ENCODE assay signal across 8 mouse cellular contexts in genomic region chr4:59547136-59547889, GRCm38 (mm10). TPM values are rescaled to one million over a fixed set of nuclear protein-coding genes. Genes with fewer than 3 reads are reported as not detected.
DNase-seq lines count a peak whose midpoint lies in the region; ATAC-seq and TF ChIP-seq lines count a peak whose summit lies in the region.

No protein-coding gene starts in this region.

- peak overlapping the region; percentile 51 for H3K4me2 ChIP-seq in intestine, embryonic 16.5 days (ENCODE audit: low read depth, low read length)

- TF ChIP-seq POLR2A in MEL (IDR thresholded peaks at IDR 0.05; ENCODE audit: control insufficient read depth in 1 of 2, insufficient read depth in 1 of 2, low read depth in 1 of 2, low read length in 2 of 2, poor library complexity in 1 of 2), result no peak
- TF ChIP-seq POLR2A in embryonic fibroblast, embryonic 13.5 days (IDR thresholded peaks at IDR 0.05; ENCODE audit: low read depth, low read length), result no peak
- TF ChIP-seq POLR2A in testis, adult 2 months (IDR thresholded peaks at IDR 0.05; ENCODE audit: control insufficient read depth, low read depth, low read length), result no peak

- TF ChIP-seq CTCF in C2C12 (IDR thresholded peaks at IDR 0.05; ENCODE audit: control insufficient read depth, insufficient read depth, insufficient read length) (no peak), MEL (IDR thresholded peaks at IDR 0.05 in 2 of 3, conservative IDR thresholded peaks at IDR 0.05 in 1 of 3; ENCODE audit: control insufficient read depth in 1 of 3, insufficient read depth in 1 of 3, low read depth in 2 of 3, low read length in 3 of 3, poor library complexity in 1 of 3, severe bottlenecking in 1 of 3) (no peak)
- no peak for TF ChIP-seq CTCF in embryonic fibroblast, embryonic 13.5 days (IDR thresholded peaks at IDR 0.05; ENCODE audit: borderline replicate concordance, insufficient read depth, low read length)
- no peak for TF ChIP-seq CTCF in testis, adult 2 months (IDR thresholded peaks at IDR 0.05; ENCODE audit: control insufficient read depth, insufficient read depth, insufficient replicate concordance, low read depth, low read length)

- peak overlapping the region; percentile 28 for H3ac ChIP-seq in C2C12 (ENCODE audit: control insufficient read depth, insufficient read length, low read depth)

- H3K9me3 ChIP-seq in MEL (replicated peaks; ENCODE audit: insufficient read depth, low read length), result no peaks in the 10 kb centered on the region
- no peaks in the 10 kb centered on the region for H3K9me3 ChIP-seq in intestine, embryonic 16.5 days (ENCODE audit: control insufficient read depth, low read length)

- WGBS in intestine, embryonic 16.5 days, result 15% methylated on average over 11 of the region's 11 CpGs

- H3K4me3 ChIP-seq in C2C12 (ENCODE audit: insufficient read depth, poor library complexity, severe bottlenecking), result peak overlapping the region; percentile 78
- H3K4me3 ChIP-seq in MEL (ENCODE audit: control insufficient read depth in 1 of 2, insufficient read depth in 1 of 2, low read depth in 2 of 2, low read length in 2 of 2), result peak overlapping the region; percentile 90 to 98
- peak overlapping the region; percentile 85 for H3K4me3 ChIP-seq in embryonic fibroblast, embryonic 13.5 days (ENCODE audit: insufficient read depth, low read length)
- H3K4me3 ChIP-seq in intestine, embryonic 16.5 days (ENCODE audit: low read length), result peak overlapping the region; percentile 93
- H3K4me3 ChIP-seq in testis, adult 2 months (ENCODE audit: control insufficient read depth, low read depth, low read length), result peak overlapping the region; percentile 48

- peaks cover 68% of the 10 kb centered on the region for H3K79me2 ChIP-seq in C2C12 (ENCODE audit: control insufficient read depth, insufficient read depth)
- peaks cover 53% of the 10 kb centered on the region for H3K79me2 ChIP-seq in MEL (ENCODE audit: control insufficient read depth, insufficient read depth, low read length, poor library complexity)

- H3K27ac ChIP-seq in MEL (ENCODE audit: control insufficient read depth, low read depth, low read length), result peak overlapping the region; percentile 54
- no peak overlapping the region for H3K27ac ChIP-seq in embryonic fibroblast, embryonic 13.5 days (ENCODE audit: insufficient read depth, low read length)
- H3K27ac ChIP-seq in intestine, embryonic 16.5 days (ENCODE audit: low read length), result peak overlapping the region; percentile 65
- H3K27ac ChIP-seq in testis, adult 2 months (ENCODE audit: control insufficient read depth, insufficient read depth, low read depth, low read length), result no peak overlapping the region

- H3K4me1 ChIP-seq in MEL (ENCODE audit: control insufficient read depth in 1 of 2, insufficient read depth in 2 of 2, low read length in 2 of 2), result peaks cover 8 to 24% of the 10 kb centered on the region in 2 experiments
- H3K4me1 ChIP-seq in embryonic fibroblast, embryonic 13.5 days (ENCODE audit: control insufficient read depth, insufficient read depth, low read length), result no peaks in the 10 kb centered on the region
- peaks cover 8% of the 10 kb centered on the region; the same call in 1 of the 2 replicates for H3K4me1 ChIP-seq in intestine, embryonic 16.5 days (ENCODE audit: control insufficient read depth, insufficient read depth, low read length)
- no peaks in the 10 kb centered on the region; the same call in 1 of the 2 replicates for H3K4me1 ChIP-seq in testis, adult 2 months (ENCODE audit: control insufficient read depth, insufficient read depth, low read length)

- no peak for TF ChIP-seq RAD21 in MEL (IDR thresholded peaks at IDR 0.05; ENCODE audit: low read depth, low read length)

- no peak for ATAC-seq in intestine, embryonic 16.5 days
- ATAC-seq in megakaryocyte progenitor cell, adult 5-6 weeks (replicated peaks; ENCODE audit: poor library complexity), result peak; percentile 25; the same call in 1 of the 2 replicates

- H3K9ac ChIP-seq in MEL (ENCODE audit: control insufficient read depth, low read depth, low read length, poor library complexity, severe bottlenecking), result peak overlapping the region; percentile 99
- peak overlapping the region; percentile 97; the same call in 1 of the 2 replicates for H3K9ac ChIP-seq in intestine, embryonic 16.5 days (ENCODE audit: low read depth, low read length)

- H3K27me3 ChIP-seq in C2C12 (ENCODE audit: control insufficient read depth, insufficient read depth, insufficient read length) (no peaks in the 10 kb centered on the region), MEL (ENCODE audit: control insufficient read depth in 1 of 2, insufficient read depth in 2 of 2, low read length in 2 of 2) (no peaks in the 10 kb centered on the region)
- no peaks in the 10 kb centered on the region for H3K27me3 ChIP-seq in intestine, embryonic 16.5 days (replicated peaks; ENCODE audit: control insufficient read depth, insufficient read depth, low read length)
- no peaks in the 10 kb centered on the region for H3K27me3 ChIP-seq in testis, adult 2 months (ENCODE audit: control insufficient read depth, insufficient read depth, low read length)

- peaks cover 62% of the 10 kb centered on the region for H3K79me3 ChIP-seq in C2C12 (ENCODE audit: low read depth)

- H3K36me3 ChIP-seq in C2C12 (ENCODE audit: control insufficient read depth, insufficient read depth), result no peaks in the 10 kb centered on the region
- peaks cover 3 to 29% of the 10 kb centered on the region in 2 experiments; a peak in 3 of 4 replicates for H3K36me3 ChIP-seq in MEL (ENCODE audit: control insufficient read depth in 1 of 2, insufficient read depth in 2 of 2, low read length in 2 of 2)
- H3K36me3 ChIP-seq in intestine, embryonic 16.5 days (ENCODE audit: control insufficient read depth, insufficient read depth, low read length), result no peaks in the 10 kb centered on the region
- no peaks in the 10 kb centered on the region for H3K36me3 ChIP-seq in testis, adult 2 months (ENCODE audit: control insufficient read depth, insufficient read depth, low read length)

- DNase-seq in MEL (ENCODE audit: low read depth, low spot score), result peak; percentile 68
- no peak for DNase-seq in gastrocnemius, postnatal 10 days
- DNase-seq in ovary, adult 18-20 months (ENCODE audit: low spot score), result no peak

- TF ChIP-seq EP300 in MEL (IDR thresholded peaks at IDR 0.05; ENCODE audit: low read depth in 1 of 2, low read length in 2 of 2), result no peak

TF ChIP-seq in C2C12, 6 proteins besides CTCF, POLR2A, EP300 and RAD21:
- TF ChIP-seq FOSL1 (IDR thresholded peaks at IDR 0.05; ENCODE audit: insufficient read depth, low read length, poor library complexity, severe bottlenecking) (no peak), USF1 (IDR thresholded peaks at IDR 0.05; ENCODE audit: low read depth) (no peak), MYOD1 (IDR thresholded peaks at IDR 0.05; ENCODE audit: control insufficient read depth, insufficient read length, low read depth) (no peak), CEBPB (IDR thresholded peaks at IDR 0.05; ENCODE audit: low read depth) (no peak), MYOG (IDR thresholded peaks at IDR 0.05; ENCODE audit: control insufficient read depth, extremely low read depth, insufficient read length) (no peak), MAX (IDR thresholded peaks at IDR 0.05) (no peak)
TF ChIP-seq in C2C12: peak in this region for 0.

TF ChIP-seq in MEL, 35 proteins besides CTCF, POLR2A, EP300 and RAD21:
- TF ChIP-seq RCOR1 (IDR thresholded peaks at IDR 0.05; ENCODE audit: low read depth, low read length) (peak; percentile 37; the same call in 1 of the 2 replicates), MAX (IDR thresholded peaks at IDR 0.05; ENCODE audit: low read length) (no peak), GATA1 (IDR thresholded peaks at IDR 0.05; ENCODE audit: low read depth, low read length) (peak; percentile 41; the same call in 1 of the 2 replicates), NELFE (IDR thresholded peaks at IDR 0.05; ENCODE audit: low read depth, low read length) (no peak), MAFK (IDR thresholded peaks at IDR 0.05; ENCODE audit: borderline replicate concordance, low read depth, low read length) (no peak), UBTF (IDR thresholded peaks at IDR 0.05; ENCODE audit: borderline replicate concordance, insufficient read depth, low read depth, low read length) (no peak), CHD1 (IDR thresholded peaks at IDR 0.05; ENCODE audit: low read depth, low read length) (no peak), SIN3A (IDR thresholded peaks at IDR 0.05; ENCODE audit: low read length) (no peak; the same call in 1 of the 2 replicates)

RNA-seq across cellular contexts. Expression of gene Ptbp3, which starts 1.9 kb away (rescaled TPM):
- 10.9 TPM for polyA plus RNA-seq in C2C12 (2012; fragmentation: generic; extraction: Trizol)
- total RNA-seq in MEL (2012; rRNA removed), result 78.8 and 90.0 TPM in 2 replicates
- polyA plus RNA-seq in MEL (2012; ENCODE audit: insufficient read depth in 1 of 2, insufficient read length in 2 of 2, low read depth in 1 of 2, low replicate concordance in 2 of 2, missing spikeins in 1 of 2), result 100 to 1,000 TPM; 121 to 315 TPM
- polyA plus RNA-seq in embryonic fibroblast, embryonic 13.5 days (2011; ENCODE audit: insufficient read length, low read depth, missing spikeins), result 78.3 and 90.7 TPM in 2 replicates
- polyA plus RNA-seq in intestine, embryonic 16.5 days (2015; fragmentation: Nextera tagmentation; extraction: Ambion mirVana), result 56.5 and 59.6 TPM in 2 replicates
- 275 and 331 TPM in 2 replicates for total RNA-seq in megakaryocyte progenitor cell, adult 5-6 weeks (2015)
- 231 and 237 TPM in 2 replicates for total RNA-seq in megakaryocyte progenitor cell, adult 5-6 weeks (2017)
- polyA plus RNA-seq in testis, adult 2 months (2012; rRNA removed), result 11.5 and 13.6 TPM in 2 replicates
- 10 to 100 TPM; 27.9 to 31.7 TPM for total RNA-seq in gastrocnemius, postnatal 10 days (2021)

RNA-seq across cellular contexts. Expression of gene Hsdl2, which starts 34.0 kb away (rescaled TPM):
- polyA plus RNA-seq in C2C12 (2012; fragmentation: generic; extraction: Trizol) (6.3 TPM), MEL (2012; ENCODE audit: insufficient read depth in 1 of 2, insufficient read length in 2 of 2, low read depth in 1 of 2, low replicate concordance in 2 of 2, missing spikeins in 1 of 2) (10 to 100 TPM in 1 of 2 experiments, not detected in 1; 15.0 TPM)
- 8.4 and 10.6 TPM in 2 replicates for total RNA-seq in MEL (2012; rRNA removed)
- 20.9 and 21.3 TPM in 2 replicates for polyA plus RNA-seq in embryonic fibroblast, embryonic 13.5 days (2011; ENCODE audit: insufficient read length, low read depth, missing spikeins)
- polyA plus RNA-seq in intestine, embryonic 16.5 days (2015; fragmentation: Nextera tagmentation; extraction: Ambion mirVana), result 18.8 and 19.1 TPM in 2 replicates
- total RNA-seq in megakaryocyte progenitor cell, adult 5-6 weeks (2015), result 53.7 and 59.9 TPM in 2 replicates
- total RNA-seq in megakaryocyte progenitor cell, adult 5-6 weeks (2017), result 59.6 and 61.6 TPM in 2 replicates
- polyA plus RNA-seq in testis, adult 2 months (2012; rRNA removed), result 56.9 and 71.7 TPM in 2 replicates
- 10 to 100 TPM; 48.3 to 51.6 TPM for total RNA-seq in gastrocnemius, postnatal 10 days (2021)

Comparison
In these comparisons a context has a peak if more than half of its experiments do, and no peak if none do; other contexts are left out.
1. H3K27ac ChIP-seq: peak in MEL (single experiment) and intestine, embryonic 16.5 days (single experiment); none in embryonic fibroblast, embryonic 13.5 days (single experiment) and testis, adult 2 months (single experiment).
2. Peak in every context shown above with its lines, with median percentiles within 50 percentile points of each other: H3K4me3 ChIP-seq.